Mouse (Mus musculus) stomach, embryonic 14.5 days (tissue): ENCODE results near the gene Bach2. TPM values are rescaled to one million over a fixed set of nuclear protein-coding genes. Genes with fewer than 3 reads are reported as not detected.

ENCODE experiments used
- ATAC-seq: fragments of 200-750 bp; cut with Nextera tagmentation; 2 replicates; pipeline ENCODE4 v1.8.0; 2017; ENCODE audit warnings: low read depth, moderate TSS enrichment; ENCODE audit not compliant: insufficient number of reproducible peaks, insufficient read depth, low FRiP score
- H3K27ac ChIP-seq: fragments of 300-500 bp; sonication (generic); 2 replicates; pipeline ENCODE4 v1.5.1; 2014; ENCODE audit warnings: mild to moderate bottlenecking, low read length, moderate library complexity, mixed read lengths
- H3K27me3 ChIP-seq: fragments of 300-500 bp; sonication (generic); 2 replicates; pipeline ENCODE4 v1.6.1; 2014; ENCODE audit warnings: low read length, control low read depth, mixed read lengths; ENCODE audit not compliant: control insufficient read depth, insufficient read depth
- H3K36me3 ChIP-seq: fragments of 300-500 bp; sonication (generic); 2 replicates; pipeline ENCODE4 v1.6.1; 2014; ENCODE audit warnings: mild to moderate bottlenecking, control low read depth, low read length, moderate library complexity, mixed read lengths; ENCODE audit not compliant: control insufficient read depth, insufficient read depth
- H3K4me1 ChIP-seq: fragments of 300-500 bp; sonication (generic); 2 replicates; pipeline ENCODE4 v1.6.1; 2014; ENCODE audit warnings: low read length, control low read depth, mixed read lengths; ENCODE audit not compliant: control insufficient read depth, insufficient read depth
- H3K4me2 ChIP-seq: fragments of 300-500 bp; sonication (generic); replicated peaks from 2 replicates; pipeline ENCODE4 v1.6.1; 2014; ENCODE audit warnings: low read depth, low read length, control low read depth
- H3K4me3 ChIP-seq: fragments of 300-500 bp; sonication (generic); 2 replicates; pipeline ENCODE4 v1.5.1; 2014; ENCODE audit warnings: low read depth, low read length, control low read depth
- H3K9ac ChIP-seq: fragments of 300-500 bp; sonication (generic); replicated peaks from 2 replicates; pipeline ENCODE4 v1.6.1; 2014; ENCODE audit warnings: low read depth, mild to moderate bottlenecking, control low read depth, low read length, moderate library complexity, mixed read lengths
- H3K9me3 ChIP-seq: fragments of 300-500 bp; sonication (generic); 2 replicates; pipeline ENCODE4 v1.6.1; 2016; ENCODE audit warnings: low read depth, low read length, control low read depth; ENCODE audit not compliant: control insufficient read depth
- WGBS: fragments of 180-500 bp; shearing (Covaris S2); extraction: QIAGEN DNeasy Blood & Tissue Kit; methylation state at CpG from one replicate; pipeline ENCODE4 v1.1.7; 2014; 5-methylcytosine and 5-hydroxymethylcytosine counted together
- polyA plus RNA-seq: library from polyadenylated mRNA; unstranded; fragments of >200 nt; fragmentation: Nextera tagmentation; extraction: Ambion mirVana; gene quantifications from 2 replicates; pipeline ENCODE4 v1.2.1, GENCODE M21; 2014

The Bach2 gene
- polyA plus RNA-seq, 1 experiment from 2014 or later: 8.4 TPM

DNA sequence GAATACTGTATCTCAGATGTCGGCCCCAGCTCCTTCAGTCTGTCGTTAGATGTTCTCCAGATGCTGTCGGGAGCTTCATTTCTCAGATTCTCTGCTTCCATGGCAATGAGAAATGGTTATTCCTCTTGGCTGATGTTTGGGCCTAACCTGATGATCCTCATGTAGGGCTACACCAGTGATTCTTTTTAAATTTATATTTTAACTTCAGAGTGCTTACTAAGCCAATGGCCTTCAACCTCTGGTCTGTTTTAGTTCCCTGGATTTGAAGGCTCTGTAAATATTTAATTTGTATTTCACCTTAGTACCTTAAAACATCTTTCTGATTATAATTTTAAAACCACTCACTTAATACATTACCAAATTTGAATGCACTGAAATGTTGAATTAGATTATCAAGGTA lies 60.6 kb downstream of the Bach2 start:
- WGBS: 36% methylated on average over 3 of the region's 3 CpGs
- Histone ChIP-seq H3K36me3 (no peaks in the 10 kb centered on the region), H3K9me3 (no peaks in the 10 kb centered on the region), H3K4me1 (peaks cover 48% of the 10 kb centered on the region), H3K9ac (no peak overlapping the region), H3K27ac (no peak overlapping the region), H3K4me3 (no peak overlapping the region), H3K4me2 (no peak overlapping the region), H3K27me3 (no peaks in the 10 kb centered on the region)
- no peak for ATAC-seq

DNA sequence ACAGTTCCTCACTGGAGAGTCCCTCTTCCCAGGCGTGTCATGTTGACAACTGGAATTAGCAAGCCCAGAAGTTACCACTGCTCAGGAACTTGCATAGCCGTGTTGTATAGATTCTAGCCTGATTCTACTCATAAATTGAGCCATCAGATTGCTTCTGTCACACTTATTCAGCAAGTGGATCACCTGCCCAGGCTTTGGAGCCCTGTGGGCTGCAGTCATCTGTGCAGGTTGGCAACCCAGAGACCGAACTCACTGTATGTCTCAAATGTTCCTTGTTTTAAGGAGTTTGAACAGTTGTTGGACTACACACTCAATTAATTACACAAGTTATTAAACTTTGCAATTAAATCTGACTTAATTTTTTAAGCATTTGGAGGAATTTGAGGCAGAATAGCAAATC lies 61.4 kb downstream of the Bach2 start:
- Histone ChIP-seq H3K9me3 (no peaks in the 10 kb centered on the region), H3K36me3 (no peaks in the 10 kb centered on the region), H3K4me2 (no peak overlapping the region), H3K9ac (no peak overlapping the region), H3K27me3 (no peaks in the 10 kb centered on the region), H3K4me1 (peaks cover 56% of the 10 kb centered on the region), H3K27ac (no peak overlapping the region), H3K4me3 (no peak overlapping the region)
- no peak for ATAC-seq
- 81% methylated on average over 3 of the region's 3 CpGs for WGBS

DNA sequence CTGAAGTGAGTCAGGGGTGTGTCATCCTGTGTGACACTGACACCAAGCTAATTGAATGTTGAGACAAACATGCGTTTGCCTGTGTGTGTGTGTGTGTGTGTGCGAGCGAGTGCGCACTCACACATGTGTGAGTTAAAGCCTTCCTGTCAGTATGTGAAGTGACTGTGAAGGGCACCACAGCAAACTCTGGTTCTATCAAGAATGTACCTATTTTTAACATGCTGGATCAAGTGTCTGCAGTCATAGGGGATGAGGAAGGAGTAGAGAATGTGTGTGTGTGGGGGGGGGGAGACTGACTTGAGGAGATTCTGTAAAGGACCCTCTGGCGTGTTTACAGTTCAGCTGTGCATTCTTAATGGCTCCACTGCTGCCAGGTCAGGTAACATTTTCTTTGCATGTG lies 64.1 kb downstream of the Bach2 start:
- Histone ChIP-seq H3K9me3 (no peaks in the 10 kb centered on the region), H3K27ac (peak overlapping the region; percentile 83), H3K36me3 (no peaks in the 10 kb centered on the region), H3K9ac (no peak overlapping the region), H3K27me3 (no peaks in the 10 kb centered on the region), H3K4me3 (no peak overlapping the region), H3K4me2 (peak overlapping the region; percentile 32; the same call in 1 of the 2 replicates), H3K4me1 (peaks cover 68% of the 10 kb centered on the region)
- 18% methylated on average over 5 of the region's 5 CpGs for WGBS
- no peak; the same call in 1 of the 2 replicates for ATAC-seq

DNA sequence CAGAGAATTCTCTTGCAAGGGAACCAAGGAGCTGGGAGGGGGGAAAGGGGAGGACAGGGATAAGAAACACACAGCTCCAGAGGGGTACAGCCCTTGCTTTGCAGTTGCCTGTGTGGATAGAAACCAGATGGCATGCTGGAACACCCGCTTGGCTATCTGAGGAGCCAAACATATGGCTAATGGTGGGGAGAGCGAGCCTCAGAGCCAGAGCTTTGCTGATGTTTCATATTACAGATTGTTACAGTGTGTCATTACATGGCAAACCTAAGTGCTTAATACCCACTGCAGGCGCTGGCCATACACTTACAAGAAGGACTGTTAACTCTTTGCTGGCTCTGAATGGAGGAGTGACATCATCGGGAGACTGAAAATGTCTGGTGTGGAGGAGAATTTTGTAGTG lies 64.5 kb downstream of the Bach2 start:
- H3K27ac ChIP-seq: peak overlapping the region; percentile 83
- no peaks in the 10 kb centered on the region for H3K36me3 ChIP-seq
- peaks cover 68% of the 10 kb centered on the region for H3K4me1 ChIP-seq
- no peaks in the 10 kb centered on the region for H3K27me3 ChIP-seq
- no peak overlapping the region for H3K4me3 ChIP-seq
- H3K4me2 ChIP-seq: peak overlapping the region; percentile 32
- no peak overlapping the region for H3K9ac ChIP-seq
- H3K9me3 ChIP-seq: no peaks in the 10 kb centered on the region
- ATAC-seq: peak; percentile 73
- 14% methylated on average over 4 of the region's 4 CpGs for WGBS

DNA sequence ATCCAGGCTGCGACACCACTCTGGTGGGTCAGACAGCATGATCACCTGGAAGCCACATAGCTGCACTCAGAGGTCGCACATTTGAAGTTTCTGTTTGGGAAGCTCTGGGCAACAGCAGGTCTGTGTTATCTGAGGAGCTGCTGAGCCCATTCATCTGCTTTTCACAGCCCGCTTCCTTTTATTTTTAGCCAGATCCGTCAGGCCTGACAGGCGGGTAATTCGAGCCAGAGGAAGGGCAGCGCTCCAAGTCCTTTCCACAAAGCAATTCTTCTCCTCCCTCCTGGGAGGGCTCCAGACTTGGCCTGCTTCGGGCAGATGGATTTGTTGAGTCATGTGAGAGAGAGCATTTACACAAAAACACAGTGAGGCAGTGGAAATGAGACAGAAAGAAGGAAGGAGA lies 65.1 kb downstream of the Bach2 start:
- H3K27me3 ChIP-seq: no peaks in the 10 kb centered on the region
- WGBS: 1% methylated on average over 8 of the region's 8 CpGs
- H3K4me1 ChIP-seq: peaks cover 65% of the 10 kb centered on the region
- H3K27ac ChIP-seq: peak overlapping the region; percentile 83
- ATAC-seq: peak; percentile 78
- H3K9ac ChIP-seq: no peak overlapping the region
- no peak overlapping the region for H3K4me3 ChIP-seq
- H3K36me3 ChIP-seq: no peaks in the 10 kb centered on the region
- no peaks in the 10 kb centered on the region for H3K9me3 ChIP-seq
- peak overlapping the region; percentile 32 for H3K4me2 ChIP-seq

DNA sequence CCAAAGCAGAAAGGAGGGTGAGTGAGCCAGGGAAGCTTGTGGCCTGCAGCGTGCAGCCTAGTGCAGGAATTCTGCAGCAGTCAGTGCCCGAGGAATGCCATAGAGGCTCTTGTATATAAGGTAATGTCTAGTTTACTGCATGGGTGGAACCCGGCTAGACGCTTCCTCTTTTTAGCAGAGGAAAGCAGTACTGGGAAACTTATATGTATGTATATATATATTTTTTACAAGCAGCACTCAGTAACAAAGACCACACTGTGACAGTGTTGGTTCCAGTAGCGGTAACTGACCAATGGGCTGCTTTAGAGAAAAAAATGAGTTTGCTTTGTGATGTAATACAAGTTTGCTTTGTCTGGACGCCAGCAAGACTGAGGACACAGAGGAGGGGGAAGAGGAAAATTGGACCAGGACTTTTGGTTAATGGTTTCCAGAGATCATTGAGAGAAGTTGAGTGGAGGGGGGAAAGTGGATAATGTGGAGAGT lies 65.7 kb downstream of the Bach2 start:
- Histone ChIP-seq H3K9ac (no peak overlapping the region), H3K4me1 (peaks cover 59% of the 10 kb centered on the region), H3K4me3 (no peak overlapping the region), H3K36me3 (no peaks in the 10 kb centered on the region), H3K4me2 (peak overlapping the region; percentile 30), H3K27me3 (no peaks in the 10 kb centered on the region), H3K27ac (peak overlapping the region; percentile 83), H3K9me3 (no peaks in the 10 kb centered on the region)
- WGBS: 17% methylated on average over 6 of the region's 6 CpGs
- ATAC-seq: no peak

DNA sequence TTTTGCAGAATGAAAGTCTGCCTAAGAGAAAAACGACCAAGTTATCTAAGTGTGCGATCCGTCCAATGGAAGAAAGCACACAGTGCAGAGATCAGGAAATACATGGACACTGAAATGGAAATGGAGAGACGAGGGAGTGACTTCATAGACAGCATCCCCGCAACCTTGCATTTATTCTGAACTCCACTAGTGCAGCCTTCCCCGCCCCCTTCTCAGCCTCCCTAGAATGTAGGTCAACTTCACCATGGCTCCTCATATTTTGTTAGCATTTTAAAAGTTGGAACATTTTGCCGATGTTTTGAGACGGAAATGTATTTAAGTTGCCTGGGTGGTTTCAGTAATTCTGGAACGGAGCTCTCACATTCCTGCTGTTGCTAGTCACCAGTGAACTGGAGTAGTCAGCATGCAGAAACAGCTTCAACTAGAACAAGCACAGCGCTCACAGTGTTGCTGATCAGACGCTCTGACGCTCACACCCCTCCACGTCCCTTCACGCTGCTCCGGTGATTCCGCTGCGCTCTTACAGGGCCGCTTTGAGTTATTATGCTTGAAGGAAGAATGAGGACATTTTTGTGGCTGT lies 66.5 kb downstream of the Bach2 start:
- Histone ChIP-seq H3K9ac (no peak overlapping the region), H3K4me2 (peak overlapping the region; percentile 30), H3K27ac (peak overlapping the region; percentile 83; the same call in 1 of the 2 replicates), H3K9me3 (no peaks in the 10 kb centered on the region), H3K4me1 (peaks cover 52% of the 10 kb centered on the region), H3K36me3 (no peaks in the 10 kb centered on the region), H3K4me3 (no peak overlapping the region), H3K27me3 (no peaks in the 10 kb centered on the region)
- WGBS: 48% methylated on average over 18 of the region's 18 CpGs
- ATAC-seq: no peak

DNA sequence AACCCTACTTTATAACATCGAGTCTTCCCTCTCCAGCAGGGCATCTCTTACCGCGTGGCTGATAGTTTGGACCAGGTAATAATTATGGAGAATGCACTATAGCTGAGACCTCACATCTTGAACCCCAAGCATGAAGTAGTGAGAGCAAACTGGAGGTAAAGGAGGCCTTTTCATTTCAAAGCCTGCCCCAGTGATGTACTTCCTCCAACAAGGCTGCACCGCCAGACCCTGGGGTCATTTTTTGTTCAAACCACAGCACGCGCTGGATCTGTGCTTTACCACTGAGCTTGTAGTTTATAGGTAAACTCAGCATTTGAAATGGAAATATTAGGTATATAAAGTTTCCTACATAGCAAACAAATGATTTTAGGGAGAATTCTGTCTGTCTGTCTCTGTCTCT lies 67.1 kb downstream of the Bach2 start:
- ATAC-seq: no peak
- WGBS: 69% methylated on average over 6 of the region's 6 CpGs
- Histone ChIP-seq H3K4me2 (no peak overlapping the region), H3K36me3 (no peaks in the 10 kb centered on the region), H3K9ac (no peak overlapping the region), H3K27ac (no peak overlapping the region), H3K4me3 (no peak overlapping the region), H3K27me3 (no peaks in the 10 kb centered on the region), H3K4me1 (peaks cover 49% of the 10 kb centered on the region), H3K9me3 (no peaks in the 10 kb centered on the region)
